Mouse (Mus musculus) left cerebral cortex, adult 8-10 months (tissue): ENCODE results near the gene Rhot1. TPM values are rescaled to one million over a fixed set of nuclear protein-coding genes. Genes with fewer than 3 reads are reported as not detected.
"Not testable (repeated sequence)": the region's sequence is repeated elsewhere in the genome, so short reads cannot be mapped to it uniquely, and the experiment has no call there.

Experiments
- DNase-seq, 2 experiments: peaks; one replicate each; pipeline ENCODE4 v3.0.0; 2022; ENCODE audit warnings: low spot score in 2 of 2
- total RNA-seq, 4 experiments: library from RNA; stranded (reverse); gene quantifications; 2 replicates each; pipeline ENCODE4 v1.2.4; 2022

The Rhot1 gene
- total RNA-seq: 10 to 100 TPM; 60.6 to 69.5 (median 63.4) TPM

DNA sequence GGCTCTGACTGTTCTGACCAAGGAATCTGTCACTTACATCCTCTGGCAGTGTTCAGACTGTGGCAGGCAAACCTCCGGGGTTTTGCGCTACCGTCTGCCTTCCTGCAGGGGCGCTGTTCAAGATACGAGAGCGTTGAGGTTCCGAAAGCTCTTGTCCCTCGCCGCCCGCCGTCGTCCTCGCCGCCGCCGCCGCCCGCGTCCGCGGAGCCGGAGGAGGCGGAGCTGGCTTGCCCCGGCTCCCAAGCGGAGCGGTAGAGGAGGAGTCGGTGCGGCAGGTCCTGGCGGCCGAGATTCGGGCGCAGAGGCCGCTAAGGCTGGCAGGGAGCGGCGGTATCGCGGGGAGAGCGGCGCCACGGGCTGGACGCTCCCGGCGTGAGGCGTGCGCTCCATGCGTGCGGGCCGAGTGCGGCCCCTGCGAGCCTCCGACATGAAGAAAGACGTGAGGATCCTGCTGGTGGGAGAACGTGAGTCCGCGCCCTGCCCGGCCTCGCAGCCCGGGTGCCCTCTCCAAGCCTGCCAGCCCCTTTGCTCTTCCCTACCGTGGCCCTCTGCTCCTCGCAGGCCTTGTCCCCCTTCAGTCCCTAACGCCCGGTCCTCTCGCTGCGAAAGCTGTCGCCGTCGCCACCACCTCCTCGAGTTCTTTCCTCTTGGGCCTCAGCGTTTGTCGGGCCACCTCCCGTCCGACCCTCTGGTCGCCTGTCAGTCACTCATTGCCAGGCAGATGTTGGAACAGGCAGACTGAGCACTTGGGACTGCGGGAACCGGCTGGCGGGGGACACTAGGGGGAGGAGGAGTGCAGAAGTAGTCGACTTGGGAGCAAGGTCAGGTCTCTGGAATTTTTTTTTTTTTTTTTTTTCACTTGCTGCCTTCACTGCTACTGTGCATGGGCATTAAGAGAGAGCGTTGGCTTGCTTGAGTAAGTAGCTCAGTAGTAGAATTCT is at the start of gene Rhot1:
Rhot1 (plus strand) TSS at position 160 of the 941 bp plus-strand sequence.
- DNase-seq: peak; percentile 89 to 97

GRCm38 (mm10) chr11:80161041-80161440 is 47.8 kb upstream of the Rhot1 start:
- DNase-seq: no peak

DNA sequence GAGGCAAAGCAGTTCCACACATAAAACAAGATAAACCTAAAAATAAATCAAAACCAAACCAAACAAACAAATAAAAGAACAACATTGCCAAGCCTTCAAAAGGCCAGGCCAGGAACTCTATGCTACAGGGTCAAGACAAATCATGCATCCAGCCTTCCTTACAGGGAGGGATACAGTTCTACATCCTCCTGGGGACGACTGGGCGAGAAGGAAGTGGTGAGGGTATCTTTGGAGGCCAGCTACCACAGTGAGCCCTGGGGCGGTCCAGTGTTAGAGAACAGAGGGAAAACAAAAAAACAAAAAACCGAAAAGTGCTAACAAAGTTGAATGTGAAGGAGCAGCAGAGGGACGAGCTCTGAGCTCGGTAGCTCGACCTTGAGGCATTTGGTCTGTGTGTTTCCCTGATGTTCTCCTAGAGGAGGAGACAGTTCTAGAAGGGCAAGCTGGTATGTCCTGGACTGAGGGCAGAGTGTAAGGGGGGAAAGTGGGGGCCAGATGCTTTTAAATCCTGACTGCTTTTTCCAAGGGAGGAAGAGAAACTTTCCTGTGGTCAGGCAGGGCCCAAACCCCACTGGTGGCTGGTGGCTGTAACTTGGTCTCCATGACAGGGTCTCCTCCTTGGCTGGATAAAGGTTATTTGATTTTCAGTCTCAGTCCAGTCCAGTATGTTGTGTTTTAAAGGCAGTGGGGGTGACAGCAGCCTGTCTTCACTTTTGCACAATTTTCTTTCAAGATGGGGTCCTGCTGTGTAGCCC is 45.3 kb upstream of the Rhot1 start:
- no peak for DNase-seq

- DNase-seq: no peak
Measured at GRCm38 (mm10) chr11:80164224-80164623, 44.6 kb upstream of the Rhot1 start.

- no peak for DNase-seq
Measured at GRCm38 (mm10) chr11:80168121-80168520, 40.7 kb upstream of the Rhot1 start.

DNA sequence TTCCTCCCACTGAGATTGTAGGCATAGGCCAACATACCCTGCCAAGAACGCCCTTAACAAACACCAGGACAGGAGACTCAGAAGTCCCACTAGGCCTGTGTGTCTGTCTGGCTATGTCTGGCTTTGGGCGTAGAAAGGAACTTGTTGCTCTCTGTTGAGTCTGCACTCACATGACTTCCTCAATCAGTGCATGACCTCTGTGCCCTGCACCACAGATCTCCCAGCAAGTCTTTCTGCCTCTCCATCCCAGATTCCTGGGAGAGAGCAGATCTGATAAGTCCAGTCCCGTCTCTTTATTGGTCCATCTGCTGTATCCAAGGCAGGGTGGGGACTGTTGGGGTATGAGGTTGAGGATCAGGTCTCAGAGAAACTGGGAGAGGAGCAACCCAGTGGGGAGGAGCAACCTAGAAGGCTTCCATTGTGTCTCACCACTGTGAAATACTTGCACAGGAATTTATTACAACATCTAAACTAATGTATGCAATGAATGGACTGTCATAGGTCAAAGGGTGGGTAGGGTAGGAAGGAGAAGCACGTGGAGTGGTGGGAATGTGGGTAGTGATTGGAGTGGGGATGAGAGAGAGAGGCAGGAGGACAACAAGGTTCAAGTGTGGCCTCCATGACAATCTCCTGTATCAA is 40.1 kb upstream of the Rhot1 start:
- DNase-seq: no peak

DNA sequence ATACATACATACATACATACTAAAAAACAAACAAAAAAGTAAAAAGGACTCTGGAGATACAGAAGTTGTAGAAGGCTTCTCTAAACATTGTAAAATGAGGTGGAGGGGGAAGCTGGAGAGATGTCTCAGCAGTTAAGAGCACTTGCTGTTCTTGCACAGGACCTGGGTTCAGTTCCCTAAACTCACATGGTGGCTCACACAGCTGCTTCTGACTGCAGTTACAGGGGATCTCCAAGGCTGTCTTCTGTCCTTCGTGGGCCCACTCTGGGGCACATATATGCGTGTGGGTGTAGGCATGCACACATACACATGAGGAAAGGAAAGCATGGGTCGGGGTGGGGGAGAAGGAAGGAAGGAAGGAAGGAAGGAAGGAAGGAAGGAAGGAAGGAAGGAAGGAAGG is 39.2 kb upstream of the Rhot1 start:
- no peak for DNase-seq

- no peak for DNase-seq
Measured at GRCm38 (mm10) chr11:80170351-80170750, 38.5 kb upstream of the Rhot1 start.

DNA sequence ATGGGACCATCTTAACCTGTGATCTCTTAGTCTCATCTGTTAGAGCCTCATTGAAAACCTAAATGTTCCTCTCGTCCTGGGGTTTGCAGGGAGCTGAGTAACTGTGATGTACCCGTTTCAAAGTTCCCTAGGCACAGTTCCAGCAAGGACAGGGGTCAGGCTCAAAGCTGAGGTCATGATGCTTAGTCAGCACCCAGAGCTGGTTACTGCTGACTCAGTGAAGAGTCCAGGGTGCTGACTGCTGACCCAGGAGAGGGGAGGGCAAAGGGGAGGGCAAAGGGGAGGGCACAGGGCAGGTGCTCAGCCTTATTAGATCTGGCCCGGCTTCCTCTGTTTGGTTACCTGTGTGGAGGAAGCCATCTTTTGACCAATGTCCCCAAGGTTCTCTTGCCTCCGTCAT is 36.9 kb upstream of the Rhot1 start:
- no peak for DNase-seq

DNA sequence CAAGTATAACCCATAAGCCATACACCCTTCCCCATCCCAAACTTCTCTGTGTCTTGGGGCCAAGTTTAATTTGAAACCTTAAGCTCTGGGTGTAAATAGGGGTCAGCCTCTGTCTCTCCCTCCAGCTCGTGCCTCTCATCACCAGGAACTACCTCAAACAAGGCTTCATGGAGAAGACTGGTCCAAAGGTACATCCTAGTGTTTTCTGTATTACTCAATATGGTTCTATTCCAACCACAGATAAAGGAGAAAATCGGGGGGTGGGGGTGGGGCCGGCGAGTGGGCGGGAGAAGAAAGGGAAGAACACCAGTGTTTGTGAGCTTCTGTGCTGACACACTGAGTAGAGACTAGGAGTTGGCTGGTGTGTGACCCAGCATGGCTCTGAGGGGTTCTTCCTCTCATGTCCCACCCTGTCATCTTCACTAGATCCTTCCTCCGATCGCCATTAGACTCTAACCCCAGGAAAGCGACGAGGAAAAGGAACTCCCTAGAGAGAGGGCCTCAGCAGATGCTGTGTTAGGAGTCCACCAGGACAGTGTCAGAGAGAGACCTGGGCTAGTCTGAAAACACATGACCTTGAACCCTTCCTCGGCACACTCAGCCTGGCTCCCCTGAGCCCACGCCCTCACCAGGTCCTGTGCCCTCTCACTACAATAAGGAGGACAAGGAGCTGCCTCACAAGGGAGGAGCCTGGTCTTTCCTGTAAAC is 34.7 kb upstream of the Rhot1 start:
- no peak for DNase-seq

- no peak for DNase-seq
Measured at GRCm38 (mm10) chr11:80176911-80177895, 31.6 kb upstream of the Rhot1 start.

DNA sequence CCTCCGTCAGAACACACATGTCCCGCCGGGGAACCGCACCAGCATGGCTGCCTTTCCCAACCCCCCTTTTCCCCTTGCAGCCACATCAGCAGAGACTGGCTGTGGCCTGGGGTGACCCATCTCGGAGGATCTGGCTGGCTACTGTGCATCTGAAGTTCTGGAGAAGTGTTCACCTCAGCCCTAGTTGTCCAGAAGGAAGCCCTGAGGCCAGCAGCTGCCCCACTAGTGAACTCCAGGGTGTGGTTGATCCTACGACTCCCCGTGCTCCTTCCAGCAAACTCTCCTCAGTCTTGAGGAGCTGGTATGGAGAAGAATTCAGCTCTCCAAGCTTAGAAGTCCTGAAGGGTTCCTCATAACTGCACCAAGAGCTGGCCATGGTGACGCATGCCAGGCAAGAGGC is 30.5 kb upstream of the Rhot1 start:
- DNase-seq: no peak

GRCm38 (mm10) chr11:80181021-80181749 is 27.6 kb upstream of the Rhot1 start:
- DNase-seq: no peak

GRCm38 (mm10) chr11:80183054-80183704 is 25.6 kb upstream of the Rhot1 start:
- not testable (repeated sequence) for DNase-seq

GRCm38 (mm10) chr11:80183705-80184255 is 25.0 kb upstream of the Rhot1 start, which contains the start of gene Rnf135:
Gene Rnf135, plus strand, starts transcription at chr11:80183851.
- DNase-seq: peak; percentile 57 to 77

DNA sequence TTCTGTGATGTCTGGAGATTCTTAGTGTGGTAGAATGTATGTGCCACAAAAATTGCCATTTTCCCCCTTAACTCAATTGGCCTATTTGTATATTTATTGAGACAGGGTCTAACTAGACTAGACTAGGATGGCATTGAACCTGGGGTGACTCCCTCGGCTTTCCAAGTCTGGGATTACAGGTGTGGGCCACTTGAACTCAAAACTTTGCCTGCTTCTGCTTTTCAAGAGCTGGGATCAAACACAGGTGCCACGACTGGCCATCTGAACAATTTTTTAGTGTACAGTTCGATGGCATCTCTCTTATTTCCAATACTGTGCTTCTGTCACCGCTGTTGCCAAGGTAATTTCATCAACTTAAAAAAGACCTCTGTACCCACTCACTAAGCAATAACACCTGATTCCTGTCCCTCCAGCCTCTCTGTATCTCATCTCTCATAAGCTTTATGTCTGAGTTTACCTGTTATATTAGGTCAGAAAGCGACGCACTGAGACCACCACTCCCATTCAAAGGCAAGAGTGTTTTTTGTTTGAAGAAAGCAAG is 24.2 kb upstream of the Rhot1 start:
- DNase-seq: no peak

- not testable (repeated sequence) for DNase-seq
Measured at GRCm38 (mm10) chr11:80185441-80185976, 23.3 kb upstream of the Rhot1 start.

DNA sequence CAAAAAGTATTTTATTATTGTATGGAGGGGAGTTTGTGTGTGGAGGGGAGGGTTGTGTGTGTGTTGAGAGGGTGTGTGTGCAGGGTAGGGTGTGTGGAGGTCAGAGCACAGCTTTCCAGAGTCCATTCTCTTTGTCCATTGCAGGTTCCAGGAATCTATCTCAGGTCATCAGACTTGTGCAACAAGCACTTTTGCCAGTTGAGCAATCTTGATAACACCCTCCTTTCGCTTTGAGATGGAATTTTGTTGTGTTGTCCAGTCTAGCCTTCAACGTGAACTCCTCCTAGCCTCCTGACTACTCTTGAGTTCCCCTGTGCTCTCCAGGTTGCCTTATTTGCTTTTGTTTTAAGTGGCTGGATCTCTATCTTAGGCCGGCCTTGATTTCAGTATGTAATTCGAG is 18.5 kb upstream of the Rhot1 start:
- no peak for DNase-seq
